Mouse (Mus musculus): ENCODE data around the gene Vrk2. TPM values are rescaled to one million over a fixed set of nuclear protein-coding genes. Genes with fewer than 3 reads are reported as not detected.

The Vrk2 gene
- total RNA-seq, 2 experiments from 2014 or later, result 11.8 to 12.0 TPM

Other genes starting within 250 kb of the Vrk2 start
- gene Fancl, start 207.9 kb downstream of the Vrk2 start, total RNA-seq (2021), result 10 to 100 TPM; 12.2 to 17.6 TPM
- gene Gm6899, start 758 bp downstream of the Vrk2 start, total RNA-seq (2021), result not detected